Mouse (Mus musculus) T-cell, adult 2 months (primary cell): Measurements from ENCODE around the gene Adcy9.

Experiments
- DNase-seq: peaks from one replicate; pipeline ENCODE4 v3.0.0; 2022; ENCODE audit warnings: low spot score

Gene Adcy9

GRCm38 (mm10) chr16:4418776-4419545 lies 1.3 kb downstream of the Adcy9 start:
- no peak for DNase-seq

DNA sequence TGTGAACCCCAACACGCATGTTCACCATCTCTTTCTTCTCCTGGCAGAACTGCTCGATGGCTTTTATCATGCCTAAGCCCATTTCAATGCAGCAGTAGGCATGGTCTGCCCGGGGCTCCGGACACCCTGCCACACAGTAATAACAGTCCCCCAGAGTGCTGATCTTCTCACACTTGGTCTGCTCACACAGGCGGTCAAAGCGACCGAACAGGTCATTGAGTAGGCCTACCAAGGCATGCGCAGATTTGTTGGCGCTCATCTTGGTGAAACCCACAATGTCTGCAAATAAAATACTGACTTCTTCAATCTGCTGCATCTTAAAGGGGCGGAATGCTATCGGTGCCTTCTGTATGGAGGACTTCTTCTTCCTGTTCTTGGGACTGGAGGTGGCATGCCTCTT lies 2.2 kb downstream of the Adcy9 start:
- no peak for DNase-seq

DNA sequence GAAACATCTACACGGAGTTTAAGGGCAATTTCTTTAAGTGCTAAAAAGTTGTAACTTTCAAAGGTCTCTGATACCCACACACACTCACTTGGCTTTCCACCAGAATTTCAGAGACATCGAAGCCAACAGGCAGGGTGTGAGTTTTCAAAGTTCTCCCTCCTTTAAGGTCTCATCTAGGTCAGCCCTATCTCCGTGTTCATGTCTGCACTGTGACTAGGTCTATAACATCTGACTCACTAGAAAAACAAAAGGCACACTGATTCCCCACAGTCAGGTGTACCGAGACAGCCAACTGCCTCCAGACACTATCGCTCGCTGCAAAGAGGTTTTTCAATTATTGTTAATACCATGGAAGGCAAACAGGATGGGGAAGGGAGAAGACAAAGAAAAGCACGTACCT lies 2.8 kb downstream of the Adcy9 start:
- no peak for DNase-seq

GRCm38 (mm10) chr16:4414881-4415585 lies 5.3 kb downstream of the Adcy9 start:
- no peak for DNase-seq

- no peak for DNase-seq
Observed at GRCm38 (mm10) chr16:4413988-4414880, 6.1 kb downstream of the Adcy9 start.

- no peak for DNase-seq
Observed at GRCm38 (mm10) chr16:4413301-4413700, 7.0 kb downstream of the Adcy9 start.

GRCm38 (mm10) chr16:4412298-4412697 lies 8.0 kb downstream of the Adcy9 start:
- DNase-seq, result no peak

DNA sequence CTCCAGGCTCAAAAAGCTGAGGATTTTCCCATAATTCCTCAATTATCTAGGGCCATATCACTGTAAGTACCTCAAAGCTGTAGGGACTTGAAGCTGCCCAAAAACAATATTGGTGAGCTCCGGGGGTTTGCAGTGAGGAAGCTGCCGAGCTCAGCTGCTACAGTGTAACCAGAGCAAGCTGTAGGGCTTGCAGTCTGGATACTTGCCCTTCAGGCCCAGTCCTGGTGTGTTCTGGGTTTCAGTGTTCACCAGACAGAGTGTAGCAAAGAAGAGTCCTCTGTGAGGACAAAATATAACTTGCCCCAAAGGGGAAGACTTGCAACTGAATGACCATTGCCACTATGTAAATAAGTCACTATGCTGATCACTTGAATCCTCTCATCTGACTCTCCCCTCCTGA lies 9.0 kb downstream of the Adcy9 start:
- no peak for DNase-seq

GRCm38 (mm10) chr16:4407536-4407935 lies 12.8 kb downstream of the Adcy9 start:
- no peak for DNase-seq

GRCm38 (mm10) chr16:4406706-4407105 lies 13.6 kb downstream of the Adcy9 start:
- no peak for DNase-seq

DNA sequence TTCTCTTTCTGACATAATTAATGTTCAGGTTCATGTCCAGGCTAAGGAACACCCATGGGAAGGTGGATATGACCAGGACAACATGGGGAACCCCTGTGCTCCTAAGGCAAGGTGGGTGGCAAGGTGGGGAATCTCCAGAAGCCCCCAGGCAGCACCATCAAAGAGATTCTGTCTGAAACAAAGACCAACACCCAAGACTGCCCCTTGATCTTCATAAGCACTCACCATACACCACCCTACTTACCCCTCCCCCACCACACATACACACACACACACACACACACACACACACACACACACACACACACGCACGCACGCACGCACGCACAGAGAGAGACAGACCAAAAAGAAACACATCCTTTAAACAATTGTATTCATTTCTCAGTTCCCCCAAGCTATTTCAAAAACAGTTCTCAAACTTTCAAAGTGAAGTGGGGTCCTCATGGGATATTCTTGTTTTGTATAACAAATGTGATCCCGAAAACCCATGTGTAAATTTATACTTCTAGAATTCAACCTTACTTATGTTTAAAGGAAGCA lies 14.2 kb downstream of the Adcy9 start:
- no peak for DNase-seq

DNA sequence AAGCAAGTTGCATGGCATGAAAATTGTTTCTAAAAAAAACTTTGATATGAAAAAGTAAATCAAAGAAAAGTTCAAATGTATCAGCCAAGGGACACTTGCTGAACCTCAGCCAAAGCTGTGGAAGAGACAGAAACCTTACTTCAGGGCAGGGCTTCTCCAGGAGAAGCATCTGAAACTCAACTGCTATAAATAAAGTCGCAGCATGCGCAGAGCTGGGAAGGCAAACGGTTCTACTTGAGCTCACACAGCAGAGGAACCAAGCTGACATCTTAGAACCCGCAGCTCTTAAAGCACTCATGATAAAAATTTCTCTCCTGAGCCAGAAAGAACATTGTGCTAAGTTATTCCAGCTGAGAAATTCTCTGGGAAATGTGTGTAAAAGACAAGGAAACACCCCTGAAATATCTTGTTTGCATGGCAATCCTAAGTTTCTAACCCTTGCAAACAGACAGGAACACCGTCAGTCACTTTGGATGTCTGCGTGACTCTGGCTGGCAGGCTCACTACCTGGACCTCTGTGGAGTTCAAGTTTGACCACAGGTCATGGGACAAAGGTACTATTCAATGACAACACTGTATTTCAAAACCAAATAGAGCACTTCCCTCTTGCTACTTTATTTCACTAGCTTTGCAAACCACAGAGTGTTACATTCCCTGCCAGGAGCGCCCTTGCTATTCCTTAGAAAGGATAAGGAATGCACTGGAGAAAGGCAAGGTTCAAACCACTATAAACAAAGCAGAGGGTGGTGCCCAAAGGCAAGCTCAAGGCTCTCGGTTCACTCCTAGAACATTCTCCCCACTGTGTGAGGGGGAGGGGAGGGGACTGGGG lies 15.2 kb downstream of the Adcy9 start:
- DNase-seq, result no peak

- DNase-seq, result no peak
Observed at GRCm38 (mm10) chr16:4401109-4401508, 19.2 kb downstream of the Adcy9 start.

GRCm38 (mm10) chr16:4399471-4400223 lies 20.7 kb downstream of the Adcy9 start:
- DNase-seq, result no peak

GRCm38 (mm10) chr16:4398782-4399181 lies 21.5 kb downstream of the Adcy9 start:
- no peak for DNase-seq

GRCm38 (mm10) chr16:4397636-4398035 lies 22.7 kb downstream of the Adcy9 start:
- DNase-seq, result no peak

DNA sequence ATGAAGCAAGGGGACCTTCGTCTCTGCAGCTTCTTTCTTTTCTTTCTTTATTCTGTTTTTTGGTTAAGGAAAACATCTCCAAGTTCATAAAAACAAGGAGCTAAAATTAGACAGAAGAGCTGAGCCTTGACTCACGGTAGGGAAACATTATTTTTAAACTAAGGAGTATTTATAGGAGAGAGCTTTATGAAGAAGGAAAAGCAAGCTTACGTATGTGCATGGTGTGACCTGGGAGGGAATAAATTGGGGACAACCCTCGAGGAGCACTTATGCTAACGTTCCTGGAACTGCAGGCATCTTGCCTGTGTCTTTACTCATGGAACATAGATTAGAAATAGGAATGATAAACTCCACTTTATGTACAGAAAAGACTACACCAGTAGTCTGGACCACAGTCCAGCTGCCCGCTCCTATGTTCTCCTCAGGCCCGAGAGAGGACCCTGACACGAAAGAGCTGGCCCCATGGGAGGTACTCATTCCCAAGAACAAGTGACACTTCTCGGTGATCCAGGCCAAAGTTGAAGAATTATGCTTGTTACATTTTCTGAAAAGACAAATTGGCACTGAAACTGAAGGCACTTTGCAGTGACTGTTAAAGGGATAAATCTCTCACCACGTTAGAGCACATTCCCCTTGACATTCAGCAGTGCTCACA lies 24.5 kb downstream of the Adcy9 start:
- DNase-seq, result no peak

GRCm38 (mm10) chr16:4394991-4395590 lies 25.2 kb downstream of the Adcy9 start:
- no peak for DNase-seq

DNA sequence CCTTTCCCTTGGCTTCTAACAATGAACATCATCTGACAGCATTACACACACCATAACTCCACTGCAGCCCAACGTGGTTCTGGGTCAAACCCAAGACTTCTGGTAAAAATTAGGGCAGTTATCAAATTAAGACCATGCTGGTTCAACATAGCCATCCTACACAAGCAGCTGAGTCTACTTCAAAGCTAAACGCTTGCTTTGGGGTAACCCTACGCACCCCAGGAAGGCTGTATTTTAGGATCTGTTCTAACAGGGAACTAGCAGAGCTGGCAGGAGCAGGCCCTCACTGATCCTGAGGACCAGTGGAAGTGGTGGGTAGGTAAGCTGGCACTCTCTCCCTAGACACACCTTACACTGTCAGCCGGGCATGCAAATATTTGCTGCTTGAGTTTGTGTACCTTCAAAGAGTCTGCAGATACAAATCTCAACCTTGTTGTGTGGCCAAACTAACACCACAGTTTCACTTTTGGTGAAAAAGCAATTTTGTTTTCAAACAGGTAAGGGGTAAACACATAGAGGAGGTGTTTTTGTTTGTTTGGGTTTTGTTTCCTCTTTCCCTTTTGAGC lies 36.7 kb downstream of the Adcy9 start:
- no peak for DNase-seq
